Mouse (Mus musculus) megakaryocyte, embryonic 14.5 days (primary cell): ENCODE results near the gene Gm10985. TPM values are rescaled to one million over a fixed set of nuclear protein-coding genes. Genes with fewer than 3 reads are reported as not detected.

Source experiments
- H3K27me3 ChIP-seq: replicated peaks from 2 replicates; pipeline ENCODE3; 2012; ENCODE audit warnings: inconsistent platforms
- H3K36me3 ChIP-seq: replicated peaks from 2 replicates; pipeline ENCODE3; 2012; ENCODE audit warnings: low read length, inconsistent platforms, mixed read lengths
- H3K4me1 ChIP-seq: 2 replicates; pipeline ENCODE4 v1.6.1; 2012; ENCODE audit warnings: inconsistent platforms
- H3K4me3 ChIP-seq: replicated peaks from 2 replicates; pipeline ENCODE3; 2012; ENCODE audit warnings: moderate library complexity, mild to moderate bottlenecking, inconsistent platforms
- H3K9me3 ChIP-seq: 2 replicates; pipeline ENCODE4 v1.6.1; 2012; ENCODE audit warnings: inconsistent platforms
- FLI1 ChIP-seq: IDR thresholded peaks from 2 replicates; pipeline ENCODE4 v1.6.1; 2012; ENCODE audit warnings: low read length, inconsistent platforms, mixed read lengths
- GATA1 ChIP-seq: IDR thresholded peaks from 3 replicates; pipeline ENCODE4 v1.6.1; 2012; ENCODE audit warnings: mixed read lengths, low read length, inconsistent platforms, borderline replicate concordance
- polyA plus RNA-seq: library from polyadenylated mRNA; stranded (reverse); fragments of >175 nt; gene quantifications from 2 replicates; pipeline ENCODE4 v1.2.3, GENCODE M21; 2012; ENCODE audit warnings: low replicate concordance; ENCODE audit not compliant: insufficient read depth

Gene Gm10985
- polyA plus RNA-seq, 1 experiment = not detected

DNA sequence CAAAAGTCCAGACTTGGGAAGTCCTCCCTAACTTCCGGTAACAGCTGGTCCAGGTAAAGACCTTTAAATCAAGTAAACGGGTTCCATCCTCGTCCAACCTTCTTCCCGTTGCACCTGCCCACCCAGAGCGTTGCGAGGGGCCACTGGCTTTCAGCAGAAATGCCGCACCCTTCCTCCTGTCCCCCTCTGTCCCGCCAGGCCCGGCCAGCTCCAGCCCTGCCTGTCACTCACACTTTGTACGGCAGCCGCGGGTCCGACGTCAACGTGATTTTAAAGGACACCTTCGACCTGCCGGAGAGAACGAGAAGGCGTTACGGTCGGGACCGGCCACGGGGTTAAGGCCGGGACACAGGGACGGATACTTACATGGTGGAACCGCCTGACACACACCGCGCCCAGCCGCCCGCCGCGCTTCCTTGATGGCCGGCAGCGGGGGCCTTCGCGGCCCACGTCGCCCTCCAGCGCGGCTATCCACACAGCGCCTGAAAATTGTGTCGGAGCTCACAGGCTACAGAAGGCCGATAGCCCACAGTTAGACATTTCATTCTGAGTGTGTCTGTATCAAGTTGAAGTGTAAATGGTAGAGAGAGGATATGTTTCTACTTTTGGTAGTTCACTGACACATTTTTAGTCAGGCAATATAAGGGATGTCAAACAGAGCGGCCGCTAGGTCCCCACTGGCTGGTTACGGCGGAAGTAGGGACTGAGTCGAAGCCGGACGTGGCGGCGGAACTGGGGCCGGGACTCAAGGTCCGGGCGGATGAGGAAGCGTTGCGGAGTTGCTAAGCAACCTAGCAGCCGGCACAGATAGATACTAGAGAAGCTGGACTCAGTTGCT is 18.7 kb downstream of the Gm10985 start, which contains the start of gene Ufm1:
Ufm1 (minus strand) TSS at position 448 of the 838 bp plus-strand sequence.
- no peaks in the 10 kb centered on the region for H3K27me3 ChIP-seq
- no peaks in the 10 kb centered on the region for H3K9me3 ChIP-seq
- TF ChIP-seq FLI1 = no peak
- no peak for TF ChIP-seq GATA1
- H3K4me3 ChIP-seq = peak within 1 kb of the TSS; percentile 99
- peaks cover 37% of the 10 kb centered on the region for H3K36me3 ChIP-seq
- peaks cover 11% of the 10 kb centered on the region for H3K4me1 ChIP-seq

DNA sequence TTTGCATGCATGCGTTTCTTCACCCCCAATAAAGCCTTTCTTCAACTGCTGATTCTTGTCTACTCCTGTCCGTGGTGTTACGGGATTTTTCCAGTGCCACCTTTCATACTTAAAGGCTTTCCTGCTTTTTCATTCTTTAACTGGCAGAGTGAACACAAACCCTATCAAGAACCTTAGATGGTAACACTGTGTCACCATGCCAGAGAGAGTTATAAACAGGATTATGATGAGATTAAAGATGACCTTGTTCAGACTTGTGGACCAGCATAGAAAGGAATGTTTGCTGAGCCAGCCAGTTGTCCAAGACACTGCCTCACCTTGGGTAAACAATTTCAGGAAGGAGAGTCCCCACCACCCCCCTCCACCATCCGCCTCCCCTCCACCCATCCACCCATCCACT is 23.3 kb downstream of the Gm10985 start:
- no peaks in the 10 kb centered on the region; the same call in 1 of the 2 replicates for H3K4me1 ChIP-seq
- TF ChIP-seq FLI1 (no peak), GATA1 (no peak)

DNA sequence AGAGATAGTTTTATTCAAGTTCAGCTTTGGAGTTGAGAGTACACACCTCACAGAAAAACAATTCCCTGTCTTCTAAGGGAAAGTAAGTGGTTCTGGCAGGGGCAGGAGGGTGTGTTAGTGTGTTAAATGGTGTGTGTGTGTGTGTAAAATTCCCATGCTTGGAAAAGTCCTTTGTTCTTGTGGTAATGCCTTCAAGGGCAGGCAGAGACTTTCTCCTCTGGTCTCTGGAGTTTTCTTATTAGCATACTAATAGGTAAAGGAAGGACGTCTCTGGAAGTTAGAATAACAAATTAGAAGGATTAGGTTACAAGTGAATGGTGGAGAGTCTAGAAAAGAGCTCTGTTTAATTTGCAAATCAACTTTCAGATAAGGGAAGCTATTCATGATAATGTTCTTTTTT is 24.4 kb downstream of the Gm10985 start:
- H3K4me1 ChIP-seq = no peaks in the 10 kb centered on the region; the same call in 1 of the 2 replicates
- no peaks in the 10 kb centered on the region for H3K36me3 ChIP-seq
- H3K9me3 ChIP-seq = no peaks in the 10 kb centered on the region
- TF ChIP-seq GATA1 (no peak), FLI1 (no peak)
- H3K27me3 ChIP-seq = no peaks in the 10 kb centered on the region
- no peak overlapping the region for H3K4me3 ChIP-seq

More for the DNA sequence above, 23.3 kb downstream of the Gm10985 start:
- Histone ChIP-seq H3K27me3 (no peaks in the 10 kb centered on the region), H3K4me3 (no peak overlapping the region), H3K36me3 (no peaks in the 10 kb centered on the region), H3K9me3 (no peaks in the 10 kb centered on the region)

DNA sequence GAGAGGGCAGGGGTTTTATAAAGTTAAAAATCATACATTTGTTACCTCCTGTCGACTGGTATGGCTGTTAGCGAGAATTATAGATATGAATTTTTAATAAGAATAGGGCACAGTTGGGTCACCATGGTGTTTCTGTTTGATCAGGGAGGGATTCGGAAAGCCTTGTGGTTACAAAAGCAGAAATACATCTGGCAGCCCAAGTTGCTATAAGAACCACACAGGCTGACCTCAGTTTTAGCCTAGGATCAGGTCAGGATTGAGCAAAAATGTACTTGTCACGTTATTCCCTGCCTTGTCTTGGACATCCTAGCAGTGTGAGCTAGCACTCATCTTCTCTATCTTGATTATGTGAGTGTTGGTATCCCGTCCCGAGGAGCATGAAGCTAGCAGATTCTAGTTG is 25.6 kb downstream of the Gm10985 start:
- Histone ChIP-seq H3K4me1 (no peaks in the 10 kb centered on the region), H3K36me3 (no peaks in the 10 kb centered on the region), H3K9me3 (no peaks in the 10 kb centered on the region), H3K4me3 (no peak overlapping the region), H3K27me3 (no peaks in the 10 kb centered on the region)
- no peak for TF ChIP-seq FLI1
- no peak for TF ChIP-seq GATA1

DNA sequence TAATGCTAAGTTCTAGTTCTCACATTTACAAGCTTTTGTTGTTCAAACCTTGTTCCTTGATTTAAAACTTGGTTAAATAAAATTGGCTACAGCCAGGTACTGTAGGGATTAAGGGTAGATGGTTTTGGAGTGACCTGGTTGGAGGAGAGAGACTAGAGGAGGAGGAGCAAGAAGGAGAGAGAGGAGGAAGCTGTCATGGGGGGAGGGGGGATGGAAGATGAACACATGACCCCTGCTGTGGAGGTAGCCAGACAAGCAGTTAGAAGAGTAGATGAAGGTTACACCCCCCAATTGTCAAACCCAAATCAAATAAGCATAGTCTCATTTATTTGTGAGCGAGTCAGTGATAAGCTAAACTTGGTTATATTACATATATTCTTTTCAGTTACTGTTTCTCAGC is 26.7 kb downstream of the Gm10985 start:
- Histone ChIP-seq H3K4me1 (no peaks in the 10 kb centered on the region), H3K4me3 (no peak overlapping the region), H3K27me3 (no peaks in the 10 kb centered on the region), H3K9me3 (no peaks in the 10 kb centered on the region), H3K36me3 (no peaks in the 10 kb centered on the region)
- TF ChIP-seq FLI1 = no peak
- TF ChIP-seq GATA1 = no peak

DNA sequence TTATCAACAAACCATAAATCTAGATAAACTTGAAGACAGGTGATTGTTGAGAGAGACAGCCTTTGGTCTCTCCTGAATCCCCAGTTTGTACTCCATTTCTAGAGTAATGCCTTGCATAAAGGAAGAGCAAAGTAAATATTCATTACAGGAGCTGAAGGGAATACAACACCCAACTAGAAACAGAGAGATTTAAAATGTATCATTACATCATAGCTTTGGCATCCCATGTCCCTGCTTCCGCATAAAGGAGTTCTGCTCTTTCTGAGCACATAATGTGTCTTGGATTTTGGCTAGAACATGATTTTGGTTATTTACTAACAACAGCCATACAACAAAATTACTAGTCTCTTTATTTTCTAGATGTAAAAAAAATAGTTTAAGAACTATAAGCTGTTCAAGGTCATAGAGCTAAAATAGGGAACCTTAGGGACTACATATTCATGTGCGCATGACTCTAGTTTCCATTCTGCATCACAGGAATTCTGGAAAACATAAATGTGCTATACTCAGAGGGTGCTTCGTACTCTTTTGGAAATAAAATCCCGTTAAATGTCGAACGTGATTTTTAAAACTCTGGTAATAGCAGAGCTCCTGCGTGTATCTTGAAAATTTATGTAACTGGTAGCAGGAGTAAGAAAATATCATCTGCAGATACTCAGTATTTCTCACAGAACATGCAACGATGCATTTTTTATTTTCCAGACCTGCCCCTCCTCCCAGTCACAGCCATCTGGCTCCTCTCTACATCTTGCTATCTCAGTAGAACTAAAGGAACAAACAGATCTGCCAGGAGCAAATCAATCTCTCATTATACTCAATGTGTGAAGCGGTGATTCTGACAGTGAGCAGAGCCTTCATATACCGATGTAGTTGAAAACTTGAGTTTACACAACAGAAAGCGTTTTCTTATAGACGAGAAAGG is 46.0 kb downstream of the Gm10985 start:
- H3K4me3 ChIP-seq = no peak overlapping the region
- H3K4me1 ChIP-seq = no peaks in the 10 kb centered on the region
- TF ChIP-seq GATA1 (no peak), FLI1 (no peak)
- peaks cover 31% of the 10 kb centered on the region for H3K9me3 ChIP-seq
- H3K27me3 ChIP-seq = no peaks in the 10 kb centered on the region
- no peaks in the 10 kb centered on the region for H3K36me3 ChIP-seq

Other genes with a start within 250 kb of the Gm10985 start
- 0.02 TPM in 1 of 2 replicates, not detected in the other for gene Frem2, start 187.7 kb upstream of the Gm10985 start, polyA plus RNA-seq
- gene Ufm1, start 18.7 kb downstream of the Gm10985 start, polyA plus RNA-seq = 0.66 and 8.6 TPM in 2 replicates